Mouse (Mus musculus): ENCODE results near the gene Fam89a. TPM values are rescaled to one million over a fixed set of nuclear protein-coding genes. Genes with fewer than 3 reads are reported as not detected.

Fam89a gene
- total RNA-seq (2014; fragmentation: Nextera tagmentation) (not detected in 2 replicates), total RNA-seq (2017) (not detected in 2 replicates)

GRCm38 (mm10) chr8:124751709-124752173 is at the start of gene Fam89a:
Fam89a (minus strand) TSS chr8:124751832.
- ATAC-seq (replicated peaks; ENCODE audit: poor library complexity, severe bottlenecking), result peak; percentile 89

GRCm38 (mm10) chr8:124800542-124800941 is 48.9 kb upstream of the Fam89a start:
- ATAC-seq (replicated peaks; ENCODE audit: poor library complexity, severe bottlenecking), result no peak

DNA sequence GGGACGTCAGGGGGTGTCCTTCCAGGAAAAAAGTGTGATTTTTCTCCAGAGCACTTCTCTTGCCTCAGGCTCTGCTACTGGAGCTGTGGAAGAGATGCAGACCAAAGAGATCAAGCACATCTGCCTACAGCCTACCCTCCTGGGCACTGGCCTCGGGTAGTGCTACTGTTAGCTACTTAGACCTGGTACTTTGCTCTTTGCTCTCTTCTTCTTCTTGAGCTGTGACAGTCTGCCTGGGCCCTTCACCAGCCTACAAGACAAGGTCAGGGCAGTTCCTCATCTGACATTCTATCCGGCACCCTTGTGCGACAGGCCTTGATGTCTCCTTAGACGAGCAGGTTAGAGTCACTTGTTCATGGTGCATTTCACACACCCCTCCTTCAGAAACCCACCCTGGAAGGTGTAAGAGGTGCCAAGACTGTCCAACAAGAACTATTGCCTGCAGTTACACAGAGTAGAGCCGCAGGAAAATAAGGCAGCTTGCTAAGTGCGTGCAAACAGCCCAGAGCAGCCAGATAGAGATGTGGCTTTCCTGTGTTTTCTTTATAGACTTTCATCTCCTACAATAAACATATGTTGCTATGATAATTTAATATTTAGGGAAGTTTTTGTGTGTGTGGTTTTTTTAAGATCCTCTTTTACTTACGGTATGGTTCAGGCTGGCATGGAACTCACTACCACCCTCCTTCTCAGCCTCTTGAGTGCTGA is 44.3 kb upstream of the Fam89a start:
- no peak for ATAC-seq (replicated peaks; ENCODE audit: poor library complexity, severe bottlenecking)

- peak; percentile 57 for ATAC-seq (replicated peaks; ENCODE audit: poor library complexity, severe bottlenecking)
These were observed 42.8 kb upstream of the Fam89a start for GRCm38 (mm10) chr8:124794486-124794780.

- ATAC-seq (replicated peaks; ENCODE audit: poor library complexity, severe bottlenecking), result no peak
These were observed 42.2 kb upstream of the Fam89a start for GRCm38 (mm10) chr8:124793661-124794485.

DNA sequence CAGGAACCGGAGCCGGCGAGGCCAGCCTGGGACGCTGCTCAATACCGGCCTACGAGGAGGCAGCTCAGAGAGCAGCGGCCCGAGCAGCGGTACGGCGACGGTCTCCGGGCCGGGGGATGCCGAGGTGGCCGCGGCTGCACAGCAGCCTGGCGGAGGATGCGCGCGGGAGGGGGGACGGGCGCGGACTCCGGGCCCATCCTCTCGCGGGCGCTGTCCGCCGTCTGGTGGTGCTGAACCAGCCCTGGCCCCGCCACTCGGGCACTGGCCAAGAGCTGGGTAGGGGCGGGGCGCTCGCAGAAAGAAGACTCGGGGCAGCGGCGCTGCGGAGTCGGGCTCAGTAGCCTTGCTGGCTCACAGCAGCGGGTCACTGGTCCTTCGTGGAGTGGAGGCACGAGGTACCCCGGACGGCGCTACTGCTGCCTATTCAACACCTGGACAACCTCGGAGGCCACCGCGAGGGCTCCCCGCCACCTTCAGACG is 41.6 kb upstream of the Fam89a start:
- ATAC-seq (replicated peaks; ENCODE audit: poor library complexity, severe bottlenecking), result peak; percentile 79

- no peak; the same call in 1 of the 2 replicates for ATAC-seq (replicated peaks; ENCODE audit: poor library complexity, severe bottlenecking)
These were observed 41.1 kb upstream of the Fam89a start, which contains the start of gene Trim67 for GRCm38 (mm10) chr8:124792708-124793107. Trim67 (plus strand) TSS chr8:124793092.

DNA sequence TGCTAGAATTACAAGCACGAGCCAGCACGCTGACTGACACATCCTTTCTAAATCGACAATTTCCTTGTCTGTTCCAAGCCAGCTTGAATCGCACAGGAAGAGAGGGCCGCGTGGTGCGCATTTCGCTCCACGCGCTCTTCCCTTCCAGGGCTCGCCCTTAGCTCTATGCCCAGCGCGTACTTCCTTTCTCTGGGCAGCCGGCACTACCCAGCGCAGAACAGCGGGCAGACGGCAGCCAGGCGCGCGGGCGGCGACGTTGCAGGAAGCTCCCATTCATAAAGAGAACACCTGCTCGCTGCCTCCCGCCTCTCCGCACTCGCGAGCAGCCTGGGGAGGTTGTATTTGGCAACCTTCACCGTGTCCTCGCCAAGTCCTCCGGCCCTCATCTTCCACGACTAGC is 40.6 kb upstream of the Fam89a start:
- peak; percentile 33 for ATAC-seq (replicated peaks; ENCODE audit: poor library complexity, severe bottlenecking)

DNA sequence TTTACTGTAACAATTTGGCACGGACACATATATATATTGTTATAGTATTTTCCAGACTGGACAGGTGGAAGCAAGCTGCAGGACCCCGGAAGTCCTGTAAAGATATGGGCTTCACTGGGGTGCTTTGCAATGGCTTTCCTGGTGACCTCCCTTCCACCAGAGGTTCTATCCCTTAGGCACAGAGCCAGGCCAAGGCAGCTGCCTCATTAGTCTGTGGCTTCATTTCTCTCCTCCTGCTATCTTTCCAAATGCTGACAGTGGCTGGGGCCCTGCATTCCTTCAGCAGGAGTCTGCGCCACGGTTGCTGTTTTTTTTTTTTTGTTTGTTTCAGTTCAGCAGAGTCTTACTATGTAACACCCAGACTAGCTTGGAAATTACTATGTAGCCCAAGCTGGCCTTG is 40.1 kb upstream of the Fam89a start:
- ATAC-seq (replicated peaks; ENCODE audit: poor library complexity, severe bottlenecking), result no peak

GRCm38 (mm10) chr8:124790676-124791075 is 39.0 kb upstream of the Fam89a start:
- peak; percentile 41 for ATAC-seq (replicated peaks; ENCODE audit: poor library complexity, severe bottlenecking)

- ATAC-seq (replicated peaks; ENCODE audit: poor library complexity, severe bottlenecking), result no peak
These were observed 33.0 kb upstream of the Fam89a start for GRCm38 (mm10) chr8:124784613-124785012.

- no peak for ATAC-seq (replicated peaks; ENCODE audit: poor library complexity, severe bottlenecking)
These were observed 31.6 kb upstream of the Fam89a start for GRCm38 (mm10) chr8:124783228-124783627.

DNA sequence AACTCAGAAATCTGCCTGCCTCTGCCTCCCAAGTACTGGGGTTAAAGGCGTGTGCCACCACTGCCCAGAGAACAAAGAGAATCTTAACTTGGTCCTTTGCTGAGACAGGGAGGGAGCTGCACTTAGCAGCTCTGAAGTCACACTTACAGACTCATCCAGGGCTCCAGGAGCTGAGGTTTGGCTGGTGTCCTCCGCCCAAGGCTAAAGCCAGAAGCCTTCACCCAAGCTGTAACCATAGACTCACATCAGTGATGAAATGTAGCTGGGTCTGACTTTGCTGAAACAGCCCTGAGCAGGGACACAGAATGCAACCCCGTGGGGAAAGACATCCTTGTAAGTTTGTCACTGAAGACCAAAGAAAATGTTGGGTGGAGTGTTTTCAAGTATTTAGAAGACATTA is 30.8 kb upstream of the Fam89a start:
- no peak for ATAC-seq (replicated peaks; ENCODE audit: poor library complexity, severe bottlenecking)

- no peak for ATAC-seq (replicated peaks; ENCODE audit: poor library complexity, severe bottlenecking)
These were observed 28.6 kb upstream of the Fam89a start for GRCm38 (mm10) chr8:124780236-124780635.

- ATAC-seq (replicated peaks; ENCODE audit: poor library complexity, severe bottlenecking), result peak; percentile 87
These were observed 24.1 kb upstream of the Fam89a start for GRCm38 (mm10) chr8:124775695-124776094.

DNA sequence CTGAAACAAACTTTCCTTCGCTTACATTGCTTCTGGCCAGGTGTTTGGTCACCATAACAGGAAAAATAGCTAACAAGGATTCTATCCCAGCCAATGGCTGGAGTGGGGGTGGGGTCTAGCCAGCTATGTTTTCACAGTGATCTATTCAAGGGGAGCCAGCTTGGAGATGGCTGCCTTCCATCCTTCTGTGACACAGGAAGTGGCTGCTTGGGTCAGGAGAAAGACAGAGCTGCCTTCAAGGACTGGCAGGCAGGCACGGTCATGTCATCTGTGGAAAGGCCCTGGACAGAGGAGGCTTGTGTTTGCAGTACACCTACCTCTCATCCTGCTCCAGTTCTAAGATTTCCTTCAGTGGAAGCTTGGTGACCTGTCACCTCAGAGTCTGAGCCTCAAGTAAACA is 20.8 kb upstream of the Fam89a start:
- ATAC-seq (replicated peaks; ENCODE audit: poor library complexity, severe bottlenecking), result no peak

- ATAC-seq (replicated peaks; ENCODE audit: poor library complexity, severe bottlenecking), result no peak
These were observed 11.4 kb upstream of the Fam89a start for GRCm38 (mm10) chr8:124763061-124763460.

GRCm38 (mm10) chr8:124758544-124758943 is 6.9 kb upstream of the Fam89a start:
- no peak for ATAC-seq (replicated peaks; ENCODE audit: poor library complexity, severe bottlenecking)

GRCm38 (mm10) chr8:124756601-124757000 is 5.0 kb upstream of the Fam89a start:
- no peak for ATAC-seq (replicated peaks; ENCODE audit: poor library complexity, severe bottlenecking)

- no peak for ATAC-seq (replicated peaks; ENCODE audit: poor library complexity, severe bottlenecking)
These were observed 4.5 kb upstream of the Fam89a start for GRCm38 (mm10) chr8:124756153-124756552.

GRCm38 (mm10) chr8:124755481-124755880 is 3.8 kb upstream of the Fam89a start:
- no peak for ATAC-seq (replicated peaks; ENCODE audit: poor library complexity, severe bottlenecking)

Measured in granulocyte monocyte progenitor cell, adult 5-6 weeks (primary cell).